Mouse (Mus musculus) forebrain, embryonic 11.5 days (tissue): ENCODE measurements around the gene Mthfr. TPM values are rescaled to one million over a fixed set of nuclear protein-coding genes. Genes with fewer than 3 reads are reported as not detected.
A peak's percentile ranks its signal among the peaks of the same experiment; 100 is the strongest.

Experiments used
- ATAC-seq: fragments of 200-750 bp; cut with Nextera tagmentation; replicated peaks from 2 replicates; pipeline ENCODE4 v1.8.0; 2017; ENCODE audit warnings: moderate TSS enrichment; ENCODE audit not compliant: low FRiP score
- DNase-seq: peaks from one replicate; pipeline ENCODE4 v3.0.0-alpha.2; 2017; ENCODE audit warnings: low spot score
- H3K27ac ChIP-seq: fragments of 300-500 bp; sonication (generic); 2 replicates; pipeline ENCODE4 v1.5.1; 2014; ENCODE audit warnings: low read depth, low read length
- H3K27me3 ChIP-seq: fragments of 300-500 bp; sonication (generic); 2 replicates; pipeline ENCODE4 v1.6.1; 2014; ENCODE audit warnings: mild to moderate bottlenecking, low read length, mixed read lengths; ENCODE audit not compliant: control insufficient read depth, insufficient read depth
- H3K36me3 ChIP-seq: fragments of 300-500 bp; sonication (generic); 2 replicates; pipeline ENCODE4 v1.6.1; 2014; ENCODE audit warnings: mild to moderate bottlenecking, low read length, moderate library complexity, mixed read lengths; ENCODE audit not compliant: control insufficient read depth, insufficient read depth
- H3K4me1 ChIP-seq: fragments of 300-500 bp; sonication (generic); replicated peaks from 2 replicates; pipeline ENCODE4 v1.6.1; 2014; ENCODE audit warnings: low read length, mixed read lengths; ENCODE audit not compliant: control insufficient read depth, insufficient read depth
- H3K4me2 ChIP-seq: fragments of 300-500 bp; sonication (generic); 2 replicates; pipeline ENCODE4 v1.6.1; 2014; ENCODE audit warnings: low read depth, mild to moderate bottlenecking, low read length, moderate library complexity, mixed read lengths; ENCODE audit not compliant: severe bottlenecking
- H3K4me3 ChIP-seq: fragments of 300-500 bp; sonication (generic); 2 replicates; pipeline ENCODE4 v1.5.1; 2014; ENCODE audit warnings: low read depth, low read length
- H3K9ac ChIP-seq: fragments of 300-500 bp; sonication (generic); 2 replicates; pipeline ENCODE4 v1.6.1; 2014; ENCODE audit warnings: low read length
- H3K9me3 ChIP-seq: fragments of 300-500 bp; sonication (generic); 2 replicates; pipeline ENCODE4 v1.6.1; 2016; ENCODE audit warnings: low read length, mixed read lengths; ENCODE audit not compliant: control insufficient read depth
- WGBS: fragments of 180-500 bp; shearing (Covaris S2); extraction: QIAGEN DNeasy Blood & Tissue Kit; methylation state at CpG from one replicate; pipeline ENCODE4 v1.1.7; 2014; 5-methylcytosine and 5-hydroxymethylcytosine counted together
- polyA plus RNA-seq: library from polyadenylated mRNA; unstranded; fragments of >200 nt; fragmentation: Nextera tagmentation; extraction: Ambion mirVana; gene quantifications from 2 replicates; pipeline ENCODE4 v1.2.1, GENCODE M21; 2014

The Mthfr gene
- polyA plus RNA-seq, 1 experiment from 2014 or later, result 27.6 TPM

- H3K27me3 ChIP-seq, result no peaks in the 10 kb centered on the region
- no peak overlapping the region for H3K4me2 ChIP-seq
- WGBS, result 95% methylated on average over 2 of the region's 2 CpGs
- ATAC-seq (no peak), DNase-seq (no peak)
- no peak overlapping the region for H3K27ac ChIP-seq
- no peak overlapping the region for H3K4me3 ChIP-seq
- H3K36me3 ChIP-seq, result peaks cover 33% of the 10 kb centered on the region
- no peaks in the 10 kb centered on the region for H3K4me1 ChIP-seq
- H3K9me3 ChIP-seq, result no peaks in the 10 kb centered on the region
- H3K9ac ChIP-seq, result no peak overlapping the region
Observed at GRCm38 (mm10) chr4:148009641-148010040, 29.2 kb upstream of the Mthfr start.

GRCm38 (mm10) chr4:148011332-148011731 lies 27.5 kb upstream of the Mthfr start:
- H3K4me2 ChIP-seq, result no peak overlapping the region
- H3K9ac ChIP-seq, result no peak overlapping the region
- peaks cover 32% of the 10 kb centered on the region for H3K36me3 ChIP-seq
- 72% methylated on average over 3 of the region's 3 CpGs for WGBS
- no peaks in the 10 kb centered on the region for H3K27me3 ChIP-seq
- DNase-seq (no peak), ATAC-seq (no peak)
- H3K27ac ChIP-seq, result no peak overlapping the region
- H3K9me3 ChIP-seq, result no peaks in the 10 kb centered on the region
- H3K4me3 ChIP-seq, result no peak overlapping the region
- H3K4me1 ChIP-seq, result no peaks in the 10 kb centered on the region

- H3K9me3 ChIP-seq, result no peaks in the 10 kb centered on the region
- 91% methylated on average over 4 of the region's 4 CpGs for WGBS
- ATAC-seq, result no peak
- H3K27ac ChIP-seq, result no peak overlapping the region
- H3K4me1 ChIP-seq, result no peaks in the 10 kb centered on the region
- H3K9ac ChIP-seq, result no peak overlapping the region
- H3K4me3 ChIP-seq, result no peak overlapping the region
- no peak for DNase-seq
- H3K36me3 ChIP-seq, result peaks cover 32% of the 10 kb centered on the region
- H3K27me3 ChIP-seq, result no peaks in the 10 kb centered on the region
- H3K4me2 ChIP-seq, result no peak overlapping the region
Observed at GRCm38 (mm10) chr4:148012216-148012615, 26.7 kb upstream of the Mthfr start.

- H3K9me3 ChIP-seq, result no peaks in the 10 kb centered on the region
- ATAC-seq, result no peak
- no peak overlapping the region for H3K27ac ChIP-seq
Observed at GRCm38 (mm10) chr4:148015418-148015817, 23.5 kb upstream of the Mthfr start.

GRCm38 (mm10) chr4:148016981-148017380 lies 21.9 kb upstream of the Mthfr start:
- H3K4me2 ChIP-seq, result no peak overlapping the region
- 85% methylated on average over 3 of the region's 3 CpGs for WGBS
- H3K27me3 ChIP-seq, result no peaks in the 10 kb centered on the region
- H3K27ac ChIP-seq, result no peak overlapping the region
- H3K9me3 ChIP-seq, result no peaks in the 10 kb centered on the region
- H3K9ac ChIP-seq, result no peak overlapping the region
- ATAC-seq, result no peak
- peaks cover 32% of the 10 kb centered on the region for H3K36me3 ChIP-seq
- no peak for DNase-seq
- no peak overlapping the region for H3K4me3 ChIP-seq
- H3K4me1 ChIP-seq, result 0 out of 2 replicates have a peak, but pooled peaks cover 3% of the 10 kb centered on the region

More at GRCm38 (mm10) chr4:148015418-148015817, 23.5 kb upstream of the Mthfr start:
- Histone ChIP-seq H3K4me3 (no peak overlapping the region), H3K9ac (no peak overlapping the region), H3K27me3 (no peaks in the 10 kb centered on the region), H3K36me3 (peaks cover 37% of the 10 kb centered on the region), H3K4me2 (no peak overlapping the region), H3K4me1 (0 out of 2 replicates have a peak, but pooled peaks cover 3% of the 10 kb centered on the region)
- WGBS, result 80% methylated on average over 10 of the region's 10 CpGs
- DNase-seq, result peak; percentile 57

- peak; percentile 21; the same call in 1 of the 2 replicates for ATAC-seq
- H3K4me1 ChIP-seq, result 0 out of 2 replicates have a peak, but pooled peaks cover 3% of the 10 kb centered on the region
- H3K36me3 ChIP-seq, result peaks cover 28% of the 10 kb centered on the region; the same call in 1 of the 2 replicates
- H3K4me2 ChIP-seq, result no peak overlapping the region
- WGBS, result 61% methylated on average over 2 of the region's 2 CpGs
- H3K27ac ChIP-seq, result 0 out of 2 replicates have a peak overlapping the region, but pooled peaks have one; percentile 31
- no peak for DNase-seq
- H3K9ac ChIP-seq, result no peak overlapping the region
- no peaks in the 10 kb centered on the region for H3K27me3 ChIP-seq
- no peaks in the 10 kb centered on the region for H3K9me3 ChIP-seq
- no peak overlapping the region for H3K4me3 ChIP-seq
Observed at GRCm38 (mm10) chr4:148018410-148018809, 20.5 kb upstream of the Mthfr start.

- ATAC-seq, result no peak
- Histone ChIP-seq H3K9ac (no peak overlapping the region), H3K9me3 (no peaks in the 10 kb centered on the region), H3K36me3 (peaks cover 10% of the 10 kb centered on the region; the same call in 1 of the 2 replicates), H3K4me2 (no peak overlapping the region), H3K4me3 (no peak overlapping the region), H3K27me3 (no peaks in the 10 kb centered on the region), H3K4me1 (no peaks in the 10 kb centered on the region), H3K27ac (no peak overlapping the region)
- WGBS, result 96% methylated on average over 3 of the region's 3 CpGs
- no peak for DNase-seq
Observed at GRCm38 (mm10) chr4:148024003-148024402, 14.9 kb upstream of the Mthfr start.

GRCm38 (mm10) chr4:148029297-148029696 lies 9.6 kb upstream of the Mthfr start:
- Histone ChIP-seq H3K9ac (no peak overlapping the region), H3K4me1 (no peaks in the 10 kb centered on the region), H3K27me3 (no peaks in the 10 kb centered on the region), H3K9me3 (no peaks in the 10 kb centered on the region), H3K27ac (no peak overlapping the region), H3K4me2 (no peak overlapping the region), H3K36me3 (peaks cover 3% of the 10 kb centered on the region; the same call in 1 of the 2 replicates), H3K4me3 (no peak overlapping the region)
- ATAC-seq (no peak), DNase-seq (no peak)
- WGBS, result 94% methylated on average over 7 of the region's 7 CpGs

GRCm38 (mm10) chr4:148030506-148030905 lies 8.4 kb upstream of the Mthfr start:
- H3K4me2 ChIP-seq, result no peak overlapping the region
- DNase-seq, result no peak
- no peaks in the 10 kb centered on the region for H3K27me3 ChIP-seq
- ATAC-seq, result no peak
- H3K9ac ChIP-seq, result no peak overlapping the region
- WGBS, result 86% methylated on average over 5 of the region's 5 CpGs
- peaks cover 3% of the 10 kb centered on the region; the same call in 1 of the 2 replicates for H3K36me3 ChIP-seq
- H3K9me3 ChIP-seq, result no peaks in the 10 kb centered on the region
- no peak overlapping the region for H3K27ac ChIP-seq
- no peak overlapping the region for H3K4me3 ChIP-seq
- H3K4me1 ChIP-seq, result no peaks in the 10 kb centered on the region
